ENCODE assay signal across 8 mouse cellular contexts in the genomic region with DNA sequence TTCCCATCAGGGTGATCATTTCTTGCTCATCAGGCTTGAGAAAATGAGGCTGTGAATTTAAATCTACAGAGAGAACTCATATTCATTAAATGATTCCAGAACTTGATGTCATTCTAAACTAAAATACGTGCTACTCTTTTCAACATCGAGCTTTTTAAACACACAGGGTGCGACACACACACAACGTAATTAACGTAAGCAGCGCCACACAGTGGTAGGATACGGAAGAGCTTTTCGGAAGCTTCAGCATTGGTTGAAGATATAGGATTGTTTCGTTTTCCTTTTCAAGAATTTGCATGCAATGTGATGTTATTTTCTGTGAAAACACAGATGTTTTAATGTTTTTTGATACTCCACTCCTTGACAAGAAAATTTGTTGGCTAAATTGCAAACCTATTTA.
DNase-seq lines count a peak whose midpoint lies in the region.

No protein-coding gene starts in this region.

- no peaks in the 10 kb centered on the region for H3K27me3 ChIP-seq in hindbrain, embryonic 10.5 days (ENCODE audit: insufficient read depth, poor library complexity, severe bottlenecking)
- no peaks in the 10 kb centered on the region for H3K27me3 ChIP-seq in megakaryocyte, embryonic 14.5 days (replicated peaks)

- H3K4me3 ChIP-seq in hindbrain, embryonic 10.5 days, result no peak overlapping the region
- H3K4me3 ChIP-seq in megakaryocyte, embryonic 14.5 days (replicated peaks), result peak overlapping the region; percentile 66

- no peaks in the 10 kb centered on the region for H3K4me1 ChIP-seq in hindbrain, embryonic 10.5 days (replicated peaks)
- peaks cover 3% of the 10 kb centered on the region; the same call in 1 of the 2 replicates for H3K4me1 ChIP-seq in megakaryocyte, embryonic 14.5 days

- H3K36me3 ChIP-seq in hindbrain, embryonic 10.5 days, result no peaks in the 10 kb centered on the region
- no peaks in the 10 kb centered on the region for H3K36me3 ChIP-seq in megakaryocyte, embryonic 14.5 days (replicated peaks; ENCODE audit: low read length)

- H3K27ac ChIP-seq in hindbrain, embryonic 10.5 days, result no peak overlapping the region

- no peaks in the 10 kb centered on the region for H3K9me3 ChIP-seq in hindbrain, embryonic 10.5 days
- no peaks in the 10 kb centered on the region for H3K9me3 ChIP-seq in megakaryocyte, embryonic 14.5 days

- peak; percentile 30 for DNase-seq in gastrocnemius, postnatal 10 days
- no peak for DNase-seq in gastrocnemius, postnatal 25 days
- DNase-seq in adipocyte (ENCODE audit: low spot score), result peak; percentile 57
- DNase-seq in embryo, embryonic 11.5 days (ENCODE audit: low read depth, low spot score), result peak; percentile 46
- peak; percentile 62 for DNase-seq in hindbrain, embryonic 10.5 days (ENCODE audit: low spot score)
- DNase-seq in layer of hippocampus, adult 9-11 months, result peak; percentile 36
- DNase-seq in right cerebral cortex, postnatal 14 days, result peak; percentile 76

- 11% methylated on average over 9 of the region's 9 CpGs for WGBS in hindbrain, embryonic 10.5 days
